Mouse (Mus musculus): ENCODE measurements around the gene Cdc37l1.

DNA sequence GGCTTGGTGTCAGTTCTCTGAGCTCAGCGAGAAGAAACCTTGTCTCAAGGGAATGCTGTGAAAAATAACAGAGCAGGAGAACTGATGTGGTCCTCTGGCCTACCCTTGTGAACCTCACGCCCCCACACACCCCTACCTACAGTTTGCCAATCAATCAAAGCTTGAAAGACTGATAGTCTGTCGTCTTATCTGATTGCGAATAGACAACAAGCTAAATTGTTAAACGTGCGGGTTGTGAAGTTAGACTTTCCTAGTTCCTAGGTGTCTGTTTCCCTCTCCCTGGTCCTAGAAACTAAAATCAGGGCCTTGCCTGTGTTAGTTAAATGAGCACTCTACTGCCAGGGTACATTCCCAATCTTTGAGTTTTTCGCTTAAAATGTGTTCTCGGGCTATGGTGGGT, 637 bp upstream of the Cdc37l1 start:
- no peak for TF ChIP-seq CTCF (IDR thresholded peaks at IDR 0.05; ENCODE audit: low read depth)
- no peak for TF ChIP-seq EP300 (IDR thresholded peaks at IDR 0.05; ENCODE audit: low read depth)

All from heart, postnatal 0 days (tissue).